16 mouse cellular contexts compared by ENCODE assay signal in the genomic region with DNA sequence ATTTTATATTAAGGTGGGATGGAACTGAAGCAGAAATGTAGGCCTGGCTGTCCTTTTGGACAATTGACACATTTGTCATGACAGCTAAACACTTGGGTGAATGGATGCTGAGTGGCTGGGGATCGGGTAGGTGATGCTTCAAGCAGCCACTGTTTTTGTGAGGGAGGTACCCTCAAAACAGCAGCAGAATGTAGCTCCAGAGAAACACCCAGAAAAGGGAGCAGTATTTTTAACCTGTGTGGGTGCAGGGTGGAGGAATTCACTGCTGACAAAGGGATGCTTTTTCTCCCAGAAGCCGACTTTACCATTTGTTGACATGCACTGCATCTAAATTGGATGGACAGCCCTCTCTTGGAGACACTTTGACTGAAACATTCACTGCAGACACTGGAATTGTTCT.
"Had no signal": no experiment of that assay in that cellular context is flagged by ENCODE, and none has a peak within 500 bp of the region (broad histone marks: within the 10 kb centered on the region; RNA-seq: fewer than 3 reads in every experiment).

No protein-coding gene starts in this region.

- DNase-seq: kidney, adult 18-20 months; kidney, adult 9 months; kidney, postnatal 25 days; liver, postnatal 0 days; lung, embryonic 14.5 days; retina, postnatal 1 day; thymus, adult 2 months; thymus, postnatal 14 days; thymus, postnatal 4 days had no signal

- H3K4me3 ChIP-seq: limb, embryonic 12.5 days; limb, embryonic 15.5 days; midbrain, embryonic 12.5 days; midbrain, embryonic 15.5 days; neural tube, embryonic 13.5 days had no signal

- H3K27ac ChIP-seq: limb, embryonic 12.5 days; limb, embryonic 15.5 days; liver, embryonic 14.5 days; macrophage; midbrain, embryonic 12.5 days; midbrain, embryonic 15.5 days; neural tube, embryonic 13.5 days had no signal
